5 mouse cellular contexts compared by ENCODE assay signal in genomic region chr12:17774842-17775241, GRCm38 (mm10).
DNase-seq lines count a peak whose midpoint lies in the region; ATAC-seq and TF ChIP-seq lines count a peak whose summit lies in the region.
"Not testable (repeated sequence)": the region's sequence is repeated elsewhere in the genome, so short reads cannot be mapped to it uniquely, and the experiment has no call there.

No protein-coding gene starts in this region.

- not testable (repeated sequence) for TF ChIP-seq POLR2A in bone marrow macrophage, adult 2 months (IDR thresholded peaks at IDR 0.05; ENCODE audit: borderline replicate concordance, low read depth, low read length)

- H3K4me1 ChIP-seq in bone marrow macrophage, adult 2 months (ENCODE audit: control insufficient read depth, insufficient read depth, low read length) = peaks cover 67% of the 10 kb centered on the region
- H3K4me1 ChIP-seq in midbrain, embryonic 11.5 days (ENCODE audit: control insufficient read depth, insufficient read depth, low read length) = not testable (repeated sequence)

- H3K27ac ChIP-seq in bone marrow macrophage, adult 2 months (ENCODE audit: insufficient read depth, low read depth, low read length) = peak overlapping the region; percentile 79
- peak overlapping the region; percentile 93 for H3K27ac ChIP-seq in macrophage
- H3K27ac ChIP-seq in midbrain, embryonic 11.5 days (ENCODE audit: low read depth, low read length) = not testable (repeated sequence)

- peaks cover 78% of the 10 kb centered on the region for H3K79me2 ChIP-seq in macrophage (ENCODE audit: inconsistent target)

- H3K4me3 ChIP-seq in bone marrow macrophage, adult 2 months (ENCODE audit: insufficient read depth, low read length); macrophage (ENCODE audit: inconsistent target); midbrain, embryonic 11.5 days (ENCODE audit: low read depth, low read length): not testable (repeated sequence)

- not testable (repeated sequence) for H3K27me3 ChIP-seq in midbrain, embryonic 11.5 days (ENCODE audit: control insufficient read depth, insufficient read depth, low read length)

- not testable (repeated sequence) for ATAC-seq in midbrain, embryonic 11.5 days (ENCODE audit: low FRiP score)

- not testable (repeated sequence) for H3K9ac ChIP-seq in midbrain, embryonic 11.5 days (ENCODE audit: low read length)

- DNase-seq in Muller cell, postnatal 12 days (ENCODE audit: inconsistent ontology term) = peak; percentile 22
- peak; percentile 94 for DNase-seq in heart, adult 11 months
- peak; percentile 44 for DNase-seq in midbrain, embryonic 11.5 days (ENCODE audit: low spot score, missing footprints)

- H3K36me3 ChIP-seq in macrophage (ENCODE audit: inconsistent target); midbrain, embryonic 11.5 days (ENCODE audit: control insufficient read depth, insufficient read depth, low read length): not testable (repeated sequence)

- not testable (repeated sequence) for TF ChIP-seq CTCF in bone marrow macrophage, adult 2 months (IDR thresholded peaks at IDR 0.05; ENCODE audit: low read depth, low read length)

- H3K9me3 ChIP-seq in midbrain, embryonic 11.5 days (ENCODE audit: control insufficient read depth, low read length) = not testable (repeated sequence)

- not testable (repeated sequence) for H3K4me2 ChIP-seq in midbrain, embryonic 11.5 days

- 37% methylated on average over 3 of the region's 3 CpGs for WGBS in macrophage (ENCODE audit: missing documents)
- 79% methylated on average over 3 of the region's 3 CpGs for WGBS in midbrain, embryonic 11.5 days

Comparison
In these comparisons a context has a peak if more than half of its experiments do, and no peak if none do; other contexts are left out.
1. DNase-seq: peak in every context shown above with its lines; median percentile 94 in heart, adult 11 months; 44 in midbrain, embryonic 11.5 days; 22 in Muller cell, postnatal 12 days.